Mouse (Mus musculus) layer of hippocampus, postnatal 14 days (tissue): Measurements from ENCODE around the gene Ccdc6. TPM values are rescaled to one million over a fixed set of nuclear protein-coding genes. Genes with fewer than 3 reads are reported as not detected.

ENCODE experiments used
- DNase-seq, 2 experiments: peaks; one replicate each; pipeline ENCODE4 v3.0.0; 2021 to 2022; ENCODE audit warnings: low spot score in 2 of 2, mixed read lengths in 1 of 2
- long read RNA-seq, 2 experiments: library from polyadenylated mRNA; stranded (forward); transcript quantifications; one replicate each; pipeline ENCODE4 v2.0.0; 2021
- total RNA-seq, 2 experiments: library from RNA; stranded (reverse); gene quantifications; 2 replicates each; pipeline ENCODE4 v1.2.3; 2021

Gene Ccdc6
- total RNA-seq = 10 to 100 TPM; 65.7 to 66.3 TPM
- long read RNA-seq, experiment 1, partial matches to known transcripts = 0 of 2 reads
- long read RNA-seq, experiment 1, other reads (novel, unspliced or antisense) = 2 of 2 reads
- long read RNA-seq, experiment 2, partial matches to known transcripts = 0 of 7 reads
- long read RNA-seq, experiment 2, other reads (novel, unspliced or antisense) = 7 of 7 reads

- peak; percentile 78 to 84 for DNase-seq
These were observed at the start of gene Ccdc6 for GRCm38 (mm10) chr10:70096366-70097188. TSS of gene Ccdc6 (plus strand) at chr10:70097121.

- DNase-seq = no peak
These were observed 47.1 kb upstream of the Ccdc6 start for GRCm38 (mm10) chr10:70049771-70050170.

GRCm38 (mm10) chr10:70055291-70055690 is 41.6 kb upstream of the Ccdc6 start:
- no peak for DNase-seq

GRCm38 (mm10) chr10:70057064-70057463 is 39.9 kb upstream of the Ccdc6 start:
- no peak for DNase-seq

GRCm38 (mm10) chr10:70060021-70060688 is 36.8 kb upstream of the Ccdc6 start:
- DNase-seq = peak; percentile 40 to 49

GRCm38 (mm10) chr10:70060689-70061081 is 36.2 kb upstream of the Ccdc6 start:
- no peak for DNase-seq

- peak in 1 of 2 experiments; percentile 14 for DNase-seq
These were observed 32.9 kb upstream of the Ccdc6 start for GRCm38 (mm10) chr10:70063881-70064555.

- DNase-seq = peak in 1 of 2 experiments; percentile 31
These were observed 31.7 kb upstream of the Ccdc6 start for GRCm38 (mm10) chr10:70065191-70065590.

- no peak for DNase-seq
These were observed 30.3 kb upstream of the Ccdc6 start for GRCm38 (mm10) chr10:70066497-70067168.

GRCm38 (mm10) chr10:70067169-70068115 is 29.5 kb upstream of the Ccdc6 start:
- DNase-seq = no peak

- no peak for DNase-seq
These were observed 27.6 kb upstream of the Ccdc6 start for GRCm38 (mm10) chr10:70069321-70069720.

- no peak for DNase-seq
These were observed 25.6 kb upstream of the Ccdc6 start for GRCm38 (mm10) chr10:70071334-70071733.

- no peak for DNase-seq
These were observed 19.5 kb upstream of the Ccdc6 start for GRCm38 (mm10) chr10:70077452-70077851.

- DNase-seq = no peak
These were observed 16.0 kb upstream of the Ccdc6 start for GRCm38 (mm10) chr10:70080908-70081307.

GRCm38 (mm10) chr10:70081564-70082175 is 15.3 kb upstream of the Ccdc6 start:
- DNase-seq = no peak

- DNase-seq = no peak
These were observed 13.7 kb upstream of the Ccdc6 start for GRCm38 (mm10) chr10:70083241-70083640.

GRCm38 (mm10) chr10:70085256-70085961 is 11.5 kb upstream of the Ccdc6 start:
- DNase-seq = no peak

- DNase-seq = no peak
These were observed 8.1 kb upstream of the Ccdc6 start for GRCm38 (mm10) chr10:70088788-70089187.
